Mouse (Mus musculus): Measurements from ENCODE around the gene Hist3h2ba. TPM values are rescaled to one million over a fixed set of nuclear protein-coding genes. Genes with fewer than 3 reads are reported as not detected.
"Not testable (repeated sequence)": the region's sequence is repeated elsewhere in the genome, so short reads cannot be mapped to it uniquely, and the experiment has no call there.

The Hist3h2ba gene
- polyA plus RNA-seq, 1 experiment from 2014 or later, result 395 TPM

- Histone ChIP-seq H3K27me3 (replicated peaks; ENCODE audit: control insufficient read depth, insufficient read depth, low read length) (no peaks in the 10 kb centered on the region), H3K4me3 (replicated peaks; ENCODE audit: low read length) (no peak overlapping the region), H3K36me3 (ENCODE audit: control insufficient read depth, insufficient read depth) (no peaks in the 10 kb centered on the region), H3K9ac (replicated peaks; ENCODE audit: low read depth, low read length) (no peak overlapping the region), H3K4me2 (ENCODE audit: low read length) (peak overlapping the region; percentile 86), H3K4me1 (replicated peaks; ENCODE audit: control insufficient read depth, insufficient read depth, low read length) (peaks cover 24% of the 10 kb centered on the region), H3K27ac (ENCODE audit: low read length) (peak overlapping the region; percentile 100), H3K9me3 (ENCODE audit: control insufficient read depth, low read length) (no peaks in the 10 kb centered on the region)
- no peak for ATAC-seq
- 46% methylated on average over 5 of the region's 5 CpGs for WGBS
These were observed 2.5 kb downstream of the Hist3h2ba start for GRCm38 (mm10) chr11:58951210-58951609.

- H3K27me3 ChIP-seq (replicated peaks; ENCODE audit: control insufficient read depth, insufficient read depth, low read length), result no peaks in the 10 kb centered on the region
- peak overlapping the region; percentile 85 for H3K4me2 ChIP-seq (ENCODE audit: low read length)
- no peaks in the 10 kb centered on the region for H3K36me3 ChIP-seq (ENCODE audit: control insufficient read depth, insufficient read depth)
- H3K9me3 ChIP-seq (ENCODE audit: control insufficient read depth, low read length), result no peaks in the 10 kb centered on the region
- peaks cover 45% of the 10 kb centered on the region for H3K4me1 ChIP-seq (replicated peaks; ENCODE audit: control insufficient read depth, insufficient read depth, low read length)
- H3K27ac ChIP-seq (ENCODE audit: low read length), result peak overlapping the region; percentile 100
- ATAC-seq, result peak; percentile 14
- peak overlapping the region; percentile 99 for H3K4me3 ChIP-seq (replicated peaks; ENCODE audit: low read length)
- WGBS, result under 1% methylated on average over 33 of the region's 33 CpGs
- H3K9ac ChIP-seq (replicated peaks; ENCODE audit: low read depth, low read length), result peak overlapping the region; percentile 96
These were observed 4.8 kb downstream of the Hist3h2ba start for GRCm38 (mm10) chr11:58953351-58954169.

- ATAC-seq, result peak; percentile 9
- peaks cover 48% of the 10 kb centered on the region for H3K4me1 ChIP-seq (replicated peaks; ENCODE audit: control insufficient read depth, insufficient read depth, low read length)
- under 1% methylated on average over 17 of the region's 17 CpGs for WGBS
- H3K9me3 ChIP-seq (ENCODE audit: control insufficient read depth, low read length); H3K27me3 ChIP-seq (replicated peaks; ENCODE audit: control insufficient read depth, insufficient read depth, low read length); H3K36me3 ChIP-seq (ENCODE audit: control insufficient read depth, insufficient read depth): not testable (repeated sequence)
- peak overlapping the region; percentile 99 for H3K4me3 ChIP-seq (replicated peaks; ENCODE audit: low read length)
- H3K9ac ChIP-seq (replicated peaks; ENCODE audit: low read depth, low read length), result peak overlapping the region; percentile 96
- peak overlapping the region; percentile 100 for H3K27ac ChIP-seq (ENCODE audit: low read length)
- H3K4me2 ChIP-seq (ENCODE audit: low read length), result peak overlapping the region; percentile 85
These were observed 5.4 kb downstream of the Hist3h2ba start for GRCm38 (mm10) chr11:58954170-58954419.

GRCm38 (mm10) chr11:58954420-58955142, 5.9 kb downstream of the Hist3h2ba start, which contains the start of the genes Hist3h2a and Trim17:
Hist3h2a (plus strand) TSS chr11:58954685.
Trim17 (plus strand) TSS chr11:58954685.
- peak within 1 kb of the TSS; percentile 100 for H3K27ac ChIP-seq (ENCODE audit: low read length)
- ATAC-seq, result peak; percentile 86
- H3K4me1 ChIP-seq (replicated peaks; ENCODE audit: control insufficient read depth, insufficient read depth, low read length), result peaks cover 53% of the 10 kb centered on the region
- H3K27me3 ChIP-seq (replicated peaks; ENCODE audit: control insufficient read depth, insufficient read depth, low read length), result no peaks in the 10 kb centered on the region
- peak within 1 kb of the TSS; percentile 96 for H3K9ac ChIP-seq (replicated peaks; ENCODE audit: low read depth, low read length)
- H3K36me3 ChIP-seq (ENCODE audit: control insufficient read depth, insufficient read depth), result no peaks in the 10 kb centered on the region
- under 1% methylated on average over 49 of the region's 49 CpGs for WGBS
- no peaks in the 10 kb centered on the region for H3K9me3 ChIP-seq (ENCODE audit: control insufficient read depth, low read length)
- H3K4me2 ChIP-seq (ENCODE audit: low read length), result peak within 1 kb of the TSS; percentile 91
- H3K4me3 ChIP-seq (replicated peaks; ENCODE audit: low read length), result peak within 1 kb of the TSS; percentile 99

- peaks cover 58% of the 10 kb centered on the region for H3K4me1 ChIP-seq (replicated peaks; ENCODE audit: control insufficient read depth, insufficient read depth, low read length)
- ATAC-seq, result peak; percentile 9
- peak overlapping the region; percentile 100 for H3K27ac ChIP-seq (ENCODE audit: low read length)
- no peaks in the 10 kb centered on the region for H3K27me3 ChIP-seq (replicated peaks; ENCODE audit: control insufficient read depth, insufficient read depth, low read length)
- under 1% methylated on average over 20 of the region's 20 CpGs for WGBS
- H3K4me2 ChIP-seq (ENCODE audit: low read length), result peak overlapping the region; percentile 91
- peak overlapping the region; percentile 99 for H3K4me3 ChIP-seq (replicated peaks; ENCODE audit: low read length)
- no peaks in the 10 kb centered on the region for H3K9me3 ChIP-seq (ENCODE audit: control insufficient read depth, low read length)
- no peaks in the 10 kb centered on the region for H3K36me3 ChIP-seq (ENCODE audit: control insufficient read depth, insufficient read depth)
- H3K9ac ChIP-seq (replicated peaks; ENCODE audit: low read depth, low read length), result peak overlapping the region; percentile 95
These were observed 6.6 kb downstream of the Hist3h2ba start for GRCm38 (mm10) chr11:58955143-58955867.

- H3K9ac ChIP-seq (replicated peaks; ENCODE audit: low read depth, low read length), result peak overlapping the region; percentile 95
- 9% methylated on average over 8 of the region's 8 CpGs for WGBS
- H3K27ac ChIP-seq (ENCODE audit: low read length), result no peak overlapping the region
- H3K9me3 ChIP-seq (ENCODE audit: control insufficient read depth, low read length), result no peaks in the 10 kb centered on the region
- ATAC-seq, result no peak
- H3K4me3 ChIP-seq (replicated peaks; ENCODE audit: low read length), result peak overlapping the region; percentile 99
- H3K27me3 ChIP-seq (replicated peaks; ENCODE audit: control insufficient read depth, insufficient read depth, low read length), result no peaks in the 10 kb centered on the region
- H3K4me1 ChIP-seq (replicated peaks; ENCODE audit: control insufficient read depth, insufficient read depth, low read length), result peaks cover 57% of the 10 kb centered on the region
- no peaks in the 10 kb centered on the region for H3K36me3 ChIP-seq (ENCODE audit: control insufficient read depth, insufficient read depth)
- H3K4me2 ChIP-seq (ENCODE audit: low read length), result peak overlapping the region; percentile 91
These were observed 7.1 kb downstream of the Hist3h2ba start for GRCm38 (mm10) chr11:58955868-58956257.

- H3K9ac ChIP-seq (replicated peaks; ENCODE audit: low read depth, low read length), result peak overlapping the region; percentile 95
- H3K9me3 ChIP-seq (ENCODE audit: control insufficient read depth, low read length), result no peaks in the 10 kb centered on the region
- no peak for ATAC-seq
- H3K27me3 ChIP-seq (replicated peaks; ENCODE audit: control insufficient read depth, insufficient read depth, low read length), result no peaks in the 10 kb centered on the region
- peak overlapping the region; percentile 29 for H3K27ac ChIP-seq (ENCODE audit: low read length)
- H3K4me1 ChIP-seq (replicated peaks; ENCODE audit: control insufficient read depth, insufficient read depth, low read length), result peaks cover 43% of the 10 kb centered on the region
- WGBS, result 62% methylated on average over 5 of the region's 5 CpGs
- H3K36me3 ChIP-seq (ENCODE audit: control insufficient read depth, insufficient read depth), result no peaks in the 10 kb centered on the region
- peak overlapping the region; percentile 91 for H3K4me2 ChIP-seq (ENCODE audit: low read length)
- H3K4me3 ChIP-seq (replicated peaks; ENCODE audit: low read length), result peak overlapping the region; percentile 99
These were observed 8.7 kb downstream of the Hist3h2ba start for GRCm38 (mm10) chr11:58957226-58957914.

- 84% methylated on average over 6 of the region's 6 CpGs for WGBS
- Histone ChIP-seq H3K27me3 (replicated peaks; ENCODE audit: control insufficient read depth, insufficient read depth, low read length) (no peaks in the 10 kb centered on the region), H3K9ac (replicated peaks; ENCODE audit: low read depth, low read length) (no peak overlapping the region), H3K4me1 (replicated peaks; ENCODE audit: control insufficient read depth, insufficient read depth, low read length) (peaks cover 38% of the 10 kb centered on the region), H3K4me2 (ENCODE audit: low read length) (peak overlapping the region; percentile 91), H3K36me3 (ENCODE audit: control insufficient read depth, insufficient read depth) (no peaks in the 10 kb centered on the region), H3K27ac (ENCODE audit: low read length) (no peak overlapping the region), H3K4me3 (replicated peaks; ENCODE audit: low read length) (0 out of 2 replicates have a peak overlapping the region, but pooled peaks have one; percentile 13), H3K9me3 (ENCODE audit: control insufficient read depth, low read length) (no peaks in the 10 kb centered on the region)
- no peak for ATAC-seq
These were observed 9.8 kb downstream of the Hist3h2ba start for GRCm38 (mm10) chr11:58958536-58958935.
